Mouse (Mus musculus) C2C12 (cell line): ENCODE data around the gene Mtch2.

Experiments
- CEBPB ChIP-seq: IDR thresholded peaks from one replicate; pipeline ENCODE4 v1.6.1; 2011; ENCODE audit warnings: low read depth, mild to moderate bottlenecking, control low read depth, moderate library complexity
- CTCF ChIP-seq: IDR thresholded peaks from one replicate; pipeline ENCODE4 v1.5.1; 2011; ENCODE audit not compliant: control insufficient read depth, insufficient read depth, insufficient read length
- MAX ChIP-seq: IDR thresholded peaks from one replicate; pipeline ENCODE4 v1.6.1; 2011; ENCODE audit warnings: mild to moderate bottlenecking, control low read depth
- MYOD1 ChIP-seq: IDR thresholded peaks from one replicate; pipeline ENCODE4 v1.6.1; 2011; ENCODE audit warnings: low read depth; ENCODE audit not compliant: control insufficient read depth, insufficient read length
- MYOG ChIP-seq: IDR thresholded peaks from one replicate; pipeline ENCODE4 v1.6.1; 2011; ENCODE audit not compliant: control insufficient read depth, insufficient read length; ENCODE audit errors: extremely low read depth
- USF1 ChIP-seq: IDR thresholded peaks from one replicate; pipeline ENCODE4 v1.6.1; 2011; ENCODE audit warnings: low read depth, mild to moderate bottlenecking, control low read depth, moderate library complexity

- TF ChIP-seq USF1 (no peak), CTCF (no peak), MYOD1 (no peak), MAX (no peak), CEBPB (no peak), MYOG (no peak)
These were observed 30.8 kb upstream of the Mtch2 start for GRCm38 (mm10) chr2:90816144-90816543.
